Mouse (Mus musculus) lung, postnatal 4 days (tissue): ENCODE data around the gene Pde1a.

Experiments
- DNase-seq, 2 experiments: peaks; one replicate each; pipeline ENCODE4 v3.0.0; 2021

Pde1a gene

DNA sequence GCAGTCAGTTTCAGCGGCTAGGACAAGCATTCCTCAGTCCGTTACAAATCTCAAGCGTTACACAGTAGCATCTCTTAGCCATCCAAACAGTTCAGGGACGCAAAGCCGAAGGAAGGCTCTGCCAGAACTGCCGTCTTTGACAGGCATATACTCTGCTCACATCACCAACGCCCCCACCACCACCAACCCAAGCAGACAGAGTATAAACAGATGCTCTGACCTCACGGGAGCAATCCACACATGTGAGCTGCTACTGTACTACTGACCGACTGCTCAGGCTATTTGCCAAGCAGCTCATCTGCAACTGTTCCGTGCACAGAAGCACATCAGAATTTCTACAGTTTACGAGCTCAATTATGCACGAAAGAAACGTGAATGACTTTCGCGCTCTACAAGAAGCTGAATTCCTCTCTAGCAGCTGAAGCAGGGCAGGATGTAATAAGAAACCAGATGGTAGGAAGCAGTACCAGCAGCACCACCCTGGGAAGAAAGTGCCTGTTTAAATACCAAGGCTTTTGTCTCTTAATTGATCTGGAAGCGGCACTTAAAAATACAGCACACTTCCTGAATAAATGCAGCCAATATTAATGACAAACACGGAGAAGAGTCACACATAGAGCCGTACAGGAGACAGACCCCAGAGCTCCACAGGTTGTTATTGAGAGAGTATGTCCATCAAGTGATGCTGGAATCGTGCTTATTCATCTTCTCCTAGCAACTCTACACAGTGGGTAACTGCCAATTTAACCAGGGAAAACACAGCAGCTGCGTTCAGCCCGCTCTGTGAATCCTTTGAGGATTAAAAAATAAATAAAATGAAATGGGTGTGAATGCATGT, at the start of gene Pde1a:
Gene Pde1a (minus strand): TSS at position 598 of the 838 bp plus-strand sequence.
- peak; percentile 5 to 24 for DNase-seq

DNA sequence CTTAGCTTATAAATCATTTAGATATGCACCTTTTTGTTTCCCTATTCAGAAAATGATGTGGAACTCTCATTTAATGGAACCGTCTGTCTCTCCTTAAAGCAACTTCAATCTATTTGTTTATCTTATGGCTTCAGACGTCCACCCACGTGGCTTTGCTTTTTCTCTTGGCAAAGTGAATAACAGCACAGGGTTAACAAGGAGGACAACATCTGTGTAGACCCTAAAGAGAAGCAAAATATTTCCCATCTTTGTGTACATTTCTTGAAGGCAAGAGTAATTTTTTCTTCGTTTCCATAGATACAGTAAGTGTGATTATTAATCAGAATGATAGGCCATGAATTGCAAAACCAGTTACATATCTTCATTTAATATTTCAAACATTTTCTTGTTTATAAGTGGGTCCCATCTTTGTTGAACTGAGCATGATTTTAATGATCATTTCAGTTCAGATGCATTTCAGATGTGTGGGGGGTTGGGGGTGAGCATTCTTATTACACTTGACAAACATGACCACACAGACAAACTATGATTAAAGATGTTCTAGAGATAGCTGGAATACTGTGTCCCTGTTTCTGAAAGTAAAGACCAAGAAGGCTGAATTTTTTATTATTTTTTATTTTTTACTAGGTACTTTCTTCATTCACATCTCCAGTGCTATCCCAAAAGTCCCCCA, 49.5 kb upstream of the Pde1a start:
- no peak for DNase-seq

DNA sequence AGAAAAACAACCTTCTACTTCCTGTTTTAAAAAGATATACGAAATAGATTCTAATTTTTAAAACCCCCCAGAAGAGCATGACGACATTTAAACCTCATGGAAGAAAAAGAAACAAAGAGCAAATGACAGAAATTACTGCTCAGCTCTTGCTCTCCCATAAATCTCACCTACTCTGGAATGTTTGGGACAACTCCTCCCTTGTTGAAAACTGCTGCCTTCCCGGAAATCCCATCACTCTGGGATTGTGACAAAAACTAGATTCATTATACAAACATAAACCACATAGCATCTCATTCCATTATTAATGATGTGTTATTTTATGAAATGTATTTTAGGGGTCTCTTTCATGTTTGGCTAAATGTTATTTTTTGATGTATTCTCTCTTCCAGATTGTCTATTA, 48.9 kb upstream of the Pde1a start:
- DNase-seq = no peak

DNA sequence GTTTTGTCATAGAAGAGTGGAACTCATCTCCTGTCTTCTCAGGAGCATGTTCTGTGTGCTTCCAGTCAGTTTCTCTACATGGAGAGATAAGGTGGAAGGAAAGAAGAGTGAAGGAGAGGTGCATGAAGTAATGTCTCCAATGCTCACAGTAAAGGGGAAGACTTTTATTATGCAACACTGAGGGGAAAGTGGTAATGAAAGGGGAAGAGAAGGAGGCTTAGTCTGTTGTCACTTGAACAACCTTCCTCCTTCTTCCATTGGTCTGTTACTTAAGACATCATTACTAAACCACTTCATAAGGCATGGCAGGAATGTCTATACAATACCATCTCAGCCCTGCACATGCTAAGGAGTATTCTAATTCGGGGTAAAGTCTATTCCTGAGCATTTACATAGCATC, 38.8 kb upstream of the Pde1a start:
- no peak for DNase-seq

- DNase-seq = no peak
Observed at GRCm38 (mm10) chr2:80158784-80159183, 29.5 kb upstream of the Pde1a start.

GRCm38 (mm10) chr2:80158196-80158595, 28.9 kb upstream of the Pde1a start:
- no peak for DNase-seq

GRCm38 (mm10) chr2:80150019-80150418, 20.8 kb upstream of the Pde1a start:
- no peak for DNase-seq

GRCm38 (mm10) chr2:80149332-80149731, 20.1 kb upstream of the Pde1a start:
- no peak for DNase-seq

DNA sequence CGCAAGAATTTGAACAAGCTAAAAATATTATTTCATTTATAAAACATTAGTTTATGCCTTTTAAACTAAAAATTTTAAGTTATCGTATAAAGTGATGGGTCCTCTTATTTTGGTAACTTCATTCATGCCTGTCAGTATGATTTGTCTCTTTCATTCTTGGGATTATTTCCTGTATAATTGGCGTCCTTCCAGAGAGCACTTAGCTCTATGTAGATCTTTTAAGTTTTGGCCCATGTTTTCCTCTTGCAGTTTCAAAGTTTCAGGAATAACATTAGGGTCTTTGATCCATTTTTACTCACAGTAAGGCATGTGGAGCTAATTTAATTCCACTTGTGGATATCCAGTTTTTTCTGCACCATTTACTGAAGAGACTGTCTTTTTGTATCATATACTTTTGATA, 5.8 kb upstream of the Pde1a start:
- no peak for DNase-seq

DNA sequence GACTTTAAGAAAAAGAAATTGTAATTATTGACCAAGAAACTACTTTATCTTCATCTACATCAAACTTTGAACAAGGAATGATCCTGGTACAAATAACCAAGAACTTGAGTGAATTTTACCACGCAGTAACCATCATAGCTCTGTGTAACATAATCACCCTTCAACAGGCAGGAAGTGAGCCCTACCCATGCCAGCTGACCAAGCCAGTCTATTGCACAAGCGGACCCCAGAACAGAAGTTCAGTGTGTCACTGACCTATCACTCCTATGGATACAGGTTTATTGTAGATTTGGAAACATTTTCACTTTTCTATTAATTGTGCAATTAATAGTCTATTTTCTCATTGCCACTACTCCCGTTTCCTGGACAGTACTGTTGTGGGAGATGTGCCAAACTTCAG, 3.4 kb upstream of the Pde1a start:
- no peak for DNase-seq

DNA sequence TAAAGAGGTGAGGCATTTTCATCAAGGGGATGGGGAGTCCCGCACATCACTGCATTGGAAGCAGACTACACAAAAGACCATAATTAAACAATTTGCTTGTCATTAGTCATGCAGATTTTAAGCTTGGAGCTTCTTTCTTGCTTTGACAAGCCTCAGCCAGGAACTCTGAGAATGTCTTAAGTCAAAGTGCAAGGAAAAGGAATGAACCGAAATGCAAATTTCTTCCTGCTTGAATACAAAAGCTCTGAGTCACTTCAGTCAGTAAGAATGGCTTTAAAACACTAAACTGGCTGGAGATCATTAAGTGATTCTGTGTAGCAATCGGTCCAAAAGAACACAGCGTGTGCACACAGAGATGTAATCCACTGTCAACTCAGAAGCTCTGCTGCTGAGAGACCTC, 2.6 kb downstream of the Pde1a start:
- DNase-seq = no peak

GRCm38 (mm10) chr2:80086891-80087290, 42.4 kb downstream of the Pde1a start:
- DNase-seq = no peak

- no peak for DNase-seq
Observed at GRCm38 (mm10) chr2:80080090-80080821, 49.0 kb downstream of the Pde1a start.

- no peak for DNase-seq
Observed at GRCm38 (mm10) chr2:80079618-80080017, 49.6 kb downstream of the Pde1a start.

DNA sequence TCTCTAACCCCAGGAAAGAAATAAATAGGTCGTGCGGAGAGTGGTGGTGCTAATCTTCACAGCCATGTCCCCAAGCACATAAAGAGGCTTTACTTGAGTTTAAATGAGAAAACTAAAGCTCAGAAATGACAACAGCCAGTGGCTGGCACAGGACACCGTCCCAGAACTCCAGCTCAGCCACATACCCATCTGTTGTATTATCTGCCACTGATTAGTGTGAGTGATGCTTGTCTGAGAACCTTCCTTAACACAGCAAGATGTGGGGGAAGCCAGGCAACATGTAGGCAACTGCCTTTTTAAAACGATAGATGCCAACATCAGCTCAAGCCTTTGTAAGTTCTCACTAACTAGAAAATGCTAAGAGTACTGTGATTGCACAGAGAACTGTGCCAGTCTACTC, 52.9 kb downstream of the Pde1a start:
- no peak for DNase-seq

GRCm38 (mm10) chr2:80074531-80074930, 54.7 kb downstream of the Pde1a start:
- no peak for DNase-seq

- no peak for DNase-seq
Observed at GRCm38 (mm10) chr2:80074046-80074445, 55.2 kb downstream of the Pde1a start.

GRCm38 (mm10) chr2:80073426-80073825, 55.8 kb downstream of the Pde1a start:
- no peak for DNase-seq

- DNase-seq = no peak
Observed at GRCm38 (mm10) chr2:80069745-80070144, 59.5 kb downstream of the Pde1a start.

GRCm38 (mm10) chr2:80066449-80066848, 62.8 kb downstream of the Pde1a start:
- no peak for DNase-seq

GRCm38 (mm10) chr2:80056062-80056461, 73.2 kb downstream of the Pde1a start:
- DNase-seq = no peak

DNA sequence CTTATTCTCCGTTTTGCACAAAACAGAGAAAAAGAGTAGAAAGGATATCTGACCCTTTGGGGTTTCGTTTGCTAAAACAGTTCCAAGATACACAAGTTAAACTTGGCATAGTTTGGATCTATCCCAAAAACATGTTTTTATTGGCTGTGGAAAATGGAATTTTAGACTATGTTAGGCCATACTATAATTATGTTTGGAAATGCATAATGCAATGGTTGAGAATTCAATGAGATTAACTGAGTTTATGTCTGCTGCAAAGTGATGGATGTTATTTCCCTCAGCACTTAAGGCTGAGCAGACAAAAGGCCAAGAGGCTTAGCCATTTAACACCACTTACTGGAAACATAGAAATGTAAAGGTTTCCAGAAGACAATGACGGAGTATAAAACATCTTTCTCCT, 75.2 kb downstream of the Pde1a start:
- no peak for DNase-seq

GRCm38 (mm10) chr2:80046751-80047513, 82.3 kb downstream of the Pde1a start:
- no peak for DNase-seq
